Mouse (Mus musculus): ENCODE data around the gene Top1. TPM values are rescaled to one million over a fixed set of nuclear protein-coding genes. Genes with fewer than 3 reads are reported as not detected.
A peak's percentile ranks its signal among the peaks of the same experiment; 100 is the strongest.

The Top1 gene
- 20.1 and 26.1 TPM in 2 replicates for total RNA-seq (2014; rRNA removed)
- polyA plus RNA-seq (2012; rRNA removed), result 6.0 and 6.2 TPM in 2 replicates

DNA sequence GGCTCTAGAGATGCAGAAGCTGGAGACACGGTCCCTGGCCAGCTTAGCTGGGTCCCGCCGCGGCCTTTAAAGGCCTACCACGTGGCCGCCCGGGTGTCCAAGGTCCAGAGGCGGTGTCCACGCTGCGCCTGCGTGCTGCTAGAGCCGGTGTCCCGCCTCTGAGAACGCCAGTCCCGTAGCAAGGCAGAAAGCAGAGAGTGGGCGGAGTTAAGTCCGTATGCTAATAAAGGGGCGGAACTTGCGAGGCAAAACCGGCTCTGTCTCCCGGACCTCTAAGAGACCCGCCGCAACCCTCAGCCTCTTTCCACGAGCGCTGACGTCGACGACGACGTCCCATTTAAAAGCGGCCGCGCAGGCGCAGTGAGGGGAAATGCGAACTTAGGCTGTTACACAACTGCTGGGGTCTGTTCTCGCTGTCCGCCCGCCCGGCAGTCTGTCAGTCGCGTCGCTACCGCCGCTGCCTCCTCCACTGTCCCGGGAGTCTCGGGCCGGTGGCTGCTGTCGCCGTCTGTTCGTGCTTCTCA, at the start of gene Top1:
TSS of gene Top1 (plus strand) at position 275 of the 524 bp plus-strand sequence.
- TF ChIP-seq CTCF (IDR thresholded peaks at IDR 0.05; ENCODE audit: low read depth, low read length) (no peak), POLR2A (IDR thresholded peaks at IDR 0.05; ENCODE audit: extremely low read depth, insufficient read depth, low read length) (peak; percentile 96)
- under 1% methylated on average over 50 of the region's 50 CpGs for WGBS
- Histone ChIP-seq H3K4me3 (ENCODE audit: insufficient read depth, low read depth, low read length) (peak within 1 kb of the TSS; percentile 85), H3K79me2 (ENCODE audit: control insufficient read depth, insufficient read depth, low read length) (peaks cover 13% of the 10 kb centered on the region; the same call in 1 of the 2 replicates), H3K27me3 (ENCODE audit: control insufficient read depth, insufficient read depth, low read length) (no peaks in the 10 kb centered on the region), H3K36me3 (ENCODE audit: control insufficient read depth, insufficient read depth, low read length) (peaks cover 2% of the 10 kb centered on the region; the same call in 1 of the 2 replicates), H3K9ac (ENCODE audit: low read depth, low read length) (peak within 1 kb of the TSS; percentile 96), H3K4me1 (ENCODE audit: control insufficient read depth, insufficient read depth, low read length) (peaks cover 8% of the 10 kb centered on the region; the same call in 1 of the 2 replicates), H3K27ac (replicated peaks; ENCODE audit: insufficient read depth, low read depth, low read length) (peak within 1 kb of the TSS; percentile 89)
- peak; percentile 99 for DNase-seq (ENCODE audit: extremely low read depth, low read depth, low spot score)

DNA sequence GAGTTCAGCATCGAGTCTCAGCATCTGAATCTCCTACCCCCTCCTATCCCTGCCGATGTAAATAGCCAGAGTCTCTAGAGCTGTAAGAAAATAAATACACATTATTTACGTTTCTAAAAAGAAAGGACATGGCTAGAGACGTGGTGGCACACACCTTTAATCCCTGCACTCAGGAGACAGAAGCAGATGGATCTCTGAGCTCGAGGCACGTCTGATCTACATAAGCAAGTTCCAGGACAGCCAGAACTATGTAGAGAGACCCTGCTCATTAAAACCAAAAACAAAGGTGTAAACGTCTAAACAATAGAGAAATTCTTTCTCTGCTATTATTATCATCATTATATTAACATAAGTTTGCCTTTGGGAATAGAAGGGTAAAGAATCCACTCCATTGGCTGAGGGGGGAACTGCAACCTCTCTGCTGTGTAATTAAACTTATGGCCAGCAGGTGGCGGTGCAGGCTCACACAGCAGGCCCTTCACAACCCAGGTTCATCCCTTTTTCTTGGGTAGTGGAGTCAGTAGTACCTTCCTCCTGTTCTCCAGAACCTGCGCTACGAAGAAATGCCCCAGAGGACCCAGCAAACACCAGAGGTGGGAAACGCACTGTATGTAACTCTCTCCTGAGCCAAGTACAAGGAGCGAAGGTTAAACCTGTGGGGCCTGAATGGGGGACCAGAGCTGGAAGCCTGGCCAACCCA, 48.0 kb upstream of the Top1 start:
- Histone ChIP-seq H3K36me3 (ENCODE audit: control insufficient read depth, insufficient read depth, low read length) (no peaks in the 10 kb centered on the region), H3K9ac (ENCODE audit: low read depth, low read length) (no peak overlapping the region), H3K79me2 (ENCODE audit: control insufficient read depth, insufficient read depth, low read length) (no peaks in the 10 kb centered on the region), H3K4me1 (ENCODE audit: control insufficient read depth, insufficient read depth, low read length) (no peaks in the 10 kb centered on the region), H3K4me3 (ENCODE audit: insufficient read depth, low read depth, low read length) (no peak overlapping the region), H3K27me3 (ENCODE audit: control insufficient read depth, insufficient read depth, low read length) (no peaks in the 10 kb centered on the region), H3K27ac (replicated peaks; ENCODE audit: insufficient read depth, low read depth, low read length) (no peak overlapping the region)
- TF ChIP-seq POLR2A (IDR thresholded peaks at IDR 0.05; ENCODE audit: extremely low read depth, insufficient read depth, low read length) (no peak), CTCF (IDR thresholded peaks at IDR 0.05; ENCODE audit: low read depth, low read length) (peak; percentile 98)
- WGBS, result 38% methylated on average over 12 of the region's 12 CpGs
- peak; percentile 34 for DNase-seq (ENCODE audit: extremely low read depth, low read depth, low spot score)

DNA sequence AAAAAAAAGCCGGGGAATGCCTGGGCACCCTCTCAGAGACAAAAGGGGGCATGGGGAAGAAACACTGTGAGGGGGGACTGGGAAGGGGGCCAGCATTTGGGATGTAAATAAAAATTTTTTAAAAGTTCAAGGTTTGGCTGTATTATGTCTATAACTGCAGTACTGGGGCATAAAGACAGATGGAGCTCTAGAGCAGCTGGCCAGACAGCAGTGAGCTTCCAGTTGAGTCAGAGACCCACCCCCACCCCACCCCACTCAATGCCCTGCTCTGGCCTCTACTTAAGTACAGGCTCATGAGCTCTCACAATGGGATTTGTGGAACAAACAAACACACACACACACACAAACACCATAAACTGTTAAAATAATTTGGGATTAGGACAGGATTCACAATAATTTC, 43.9 kb upstream of the Top1 start:
- Histone ChIP-seq H3K79me2 (ENCODE audit: control insufficient read depth, insufficient read depth, low read length) (no peaks in the 10 kb centered on the region), H3K4me3 (ENCODE audit: insufficient read depth, low read depth, low read length) (no peak overlapping the region), H3K4me1 (ENCODE audit: control insufficient read depth, insufficient read depth, low read length) (no peaks in the 10 kb centered on the region), H3K9ac (ENCODE audit: low read depth, low read length) (no peak overlapping the region), H3K27ac (replicated peaks; ENCODE audit: insufficient read depth, low read depth, low read length) (no peak overlapping the region), H3K27me3 (ENCODE audit: control insufficient read depth, insufficient read depth, low read length) (no peaks in the 10 kb centered on the region), H3K36me3 (ENCODE audit: control insufficient read depth, insufficient read depth, low read length) (no peaks in the 10 kb centered on the region)
- DNase-seq (ENCODE audit: extremely low read depth, low read depth, low spot score), result peak; percentile 14
- WGBS, result 33% methylated on average over 1 of the region's 1 CpGs
- TF ChIP-seq POLR2A (IDR thresholded peaks at IDR 0.05; ENCODE audit: extremely low read depth, insufficient read depth, low read length) (no peak), CTCF (IDR thresholded peaks at IDR 0.05; ENCODE audit: low read depth, low read length) (peak; percentile 72)

DNA sequence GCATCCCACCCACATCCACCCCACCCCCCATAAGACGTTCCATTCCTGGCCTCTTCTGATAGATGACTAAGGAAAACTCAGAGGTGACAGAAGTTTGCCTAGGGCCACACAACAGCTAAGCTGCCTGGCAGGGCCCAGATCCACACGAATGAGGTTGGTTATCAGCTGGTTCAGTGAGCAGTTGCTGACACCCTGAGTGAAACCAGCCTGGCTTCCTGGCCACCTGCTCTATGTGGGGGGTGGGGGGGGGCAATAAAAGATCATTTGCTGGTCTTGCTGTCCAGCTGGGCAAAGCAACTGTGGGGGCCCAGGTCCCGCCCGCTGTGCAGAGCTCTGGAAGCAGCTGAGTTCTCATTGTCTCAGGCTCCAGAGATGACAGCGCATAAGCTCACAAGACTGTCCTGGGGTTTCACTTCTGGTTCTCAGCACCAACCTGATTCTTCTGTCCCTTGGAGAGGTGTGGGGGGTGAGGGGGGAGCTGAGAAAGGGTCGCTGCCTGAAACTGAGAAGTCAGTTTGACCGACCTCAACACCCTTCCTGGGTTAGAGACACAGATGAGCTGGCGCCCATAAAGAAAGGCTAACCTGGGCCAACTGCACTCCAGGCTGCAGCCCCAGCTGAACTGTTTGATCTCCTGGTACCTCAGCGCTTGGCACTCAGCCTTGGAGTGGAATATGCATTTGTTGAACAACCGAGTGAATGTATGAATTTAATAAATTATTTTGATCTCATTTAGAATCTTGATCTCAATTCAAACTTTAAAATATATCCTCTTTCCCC, 42.3 kb upstream of the Top1 start:
- TF ChIP-seq CTCF (IDR thresholded peaks at IDR 0.05; ENCODE audit: low read depth, low read length) (no peak), POLR2A (IDR thresholded peaks at IDR 0.05; ENCODE audit: extremely low read depth, insufficient read depth, low read length) (no peak)
- Histone ChIP-seq H3K4me3 (ENCODE audit: insufficient read depth, low read depth, low read length) (no peak overlapping the region), H3K9ac (ENCODE audit: low read depth, low read length) (no peak overlapping the region), H3K36me3 (ENCODE audit: control insufficient read depth, insufficient read depth, low read length) (no peaks in the 10 kb centered on the region), H3K4me1 (ENCODE audit: control insufficient read depth, insufficient read depth, low read length) (no peaks in the 10 kb centered on the region), H3K27ac (replicated peaks; ENCODE audit: insufficient read depth, low read depth, low read length) (no peak overlapping the region), H3K79me2 (ENCODE audit: control insufficient read depth, insufficient read depth, low read length) (no peaks in the 10 kb centered on the region), H3K27me3 (ENCODE audit: control insufficient read depth, insufficient read depth, low read length) (no peaks in the 10 kb centered on the region)
- WGBS, result 83% methylated on average over 10 of the region's 10 CpGs
- no peak for DNase-seq (ENCODE audit: extremely low read depth, low read depth, low spot score)

DNA sequence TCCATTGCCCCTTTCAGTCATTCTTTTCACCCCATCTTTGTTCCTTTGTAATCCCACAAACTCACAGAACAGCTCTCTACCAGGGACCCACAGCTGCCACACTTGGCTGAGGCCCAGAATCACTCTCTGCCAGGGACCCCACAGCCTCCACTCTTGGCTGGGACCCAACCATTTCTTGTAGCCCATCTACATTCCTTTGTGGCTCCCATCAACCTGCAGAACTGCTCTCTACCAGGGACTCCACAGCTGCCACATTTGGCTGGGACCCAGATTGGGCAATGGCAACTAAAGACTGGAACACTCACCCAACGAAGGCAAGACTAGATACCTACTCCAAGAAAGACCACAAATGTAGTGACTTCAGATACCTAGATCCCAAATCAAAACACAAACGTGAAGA, 35.7 kb upstream of the Top1 start:
- TF ChIP-seq CTCF (IDR thresholded peaks at IDR 0.05; ENCODE audit: low read depth, low read length) (no peak), POLR2A (IDR thresholded peaks at IDR 0.05; ENCODE audit: extremely low read depth, insufficient read depth, low read length) (no peak)
- H3K79me2 ChIP-seq (ENCODE audit: control insufficient read depth, insufficient read depth, low read length), result no peaks in the 10 kb centered on the region
- no peak overlapping the region for H3K9ac ChIP-seq (ENCODE audit: low read depth, low read length)
- no peak overlapping the region for H3K27ac ChIP-seq (replicated peaks; ENCODE audit: insufficient read depth, low read depth, low read length)
- H3K4me3 ChIP-seq (ENCODE audit: insufficient read depth, low read depth, low read length), result no peak overlapping the region
- H3K36me3 ChIP-seq (ENCODE audit: control insufficient read depth, insufficient read depth, low read length), result no peaks in the 10 kb centered on the region
- DNase-seq (ENCODE audit: extremely low read depth, low read depth, low spot score), result no peak
- no peaks in the 10 kb centered on the region for H3K4me1 ChIP-seq (ENCODE audit: control insufficient read depth, insufficient read depth, low read length)
- 60% methylated on average over 2 of the region's 2 CpGs for WGBS
- H3K27me3 ChIP-seq (ENCODE audit: control insufficient read depth, insufficient read depth, low read length), result no peaks in the 10 kb centered on the region

All from liver, adult 2 months (tissue).